Mouse (Mus musculus) embryonic stem cell, embryonic (primary cell): ENCODE measurements around the gene A830005F24Rik.

Experiments used
- CTCF ChIA-PET, 4 experiments: fragments of 300-600 bp in 2 of 4; fragments of 350-600 bp in 2 of 4; sonication (Branson Sonifier 250); formaldehyde crosslinking; loops; one replicate each; lab custom pipeline; 2022; ENCODE audit warnings: inconsistent platforms in 2 of 4; lab: Charles Lee
- POLR2A ChIA-PET, 4 experiments: fragments of 300-600 bp in 2 of 4; fragments of 350-600 bp in 2 of 4; sonication (Branson Sonifier 250); formaldehyde crosslinking; loops; one replicate each; lab custom pipeline; 2022; ENCODE audit warnings: antibody characterized with exemption in 4 of 4, inconsistent platforms in 1 of 4; lab: Charles Lee

A830005F24Rik gene

GRCm38 (mm10) chr13:48513003-48513929, at the start of gene A830005F24Rik, which contains the start of gene Zfp169:
A830005F24Rik (plus strand) TSS chr13:48513570.
Zfp169 (minus strand) TSS chr13:48513451.
- ChIA-PET POLR2A (interaction anchor here in 3 of 4 experiments (0.6 to 2.1 kb wide), 25 partner anchors 8 to 825 kb away, joined by 3 to 16 read pairs (median 4); partner anchors contain the start of genes Id4 (in 1 of the 3) and Ptpdc1 (in 1 of the 3)), CTCF (interaction anchor here in 3 of 4 experiments (0.5 to 2.8 kb wide), 5 partner anchors 9 to 140 kb away, joined by 3 to 11 read pairs (median 3); no protein-coding TSS in a partner anchor)

- ChIA-PET CTCF (interaction anchor here (0.5 to 1.6 kb wide), 16 partner anchors 33 to 1013 kb away, joined by 3 to 9 read pairs (median 4); no protein-coding TSS in a partner anchor), POLR2A (interaction anchor here in 1 of 4 experiments (0.7 kb wide), 1 partner anchor 919 kb away, joined by 6 read pairs; no protein-coding TSS in a partner anchor)
Measured at GRCm38 (mm10) chr13:48464170-48464569, 49.2 kb upstream of the A830005F24Rik start.

- ChIA-PET CTCF (interaction anchor here in 3 of 4 experiments (0.6 to 1.6 kb wide), 5 partner anchors 31 to 826 kb away, joined by 3 to 5 read pairs (median 4); no protein-coding TSS in a partner anchor), POLR2A (interaction anchor here in 1 of 4 experiments (0.5 kb wide), 1 partner anchor 56 kb away, joined by 5 read pairs; no protein-coding TSS in a partner anchor)
Measured at GRCm38 (mm10) chr13:48466186-48466585, 47.2 kb upstream of the A830005F24Rik start.

GRCm38 (mm10) chr13:48468656-48469180, 44.7 kb upstream of the A830005F24Rik start:
- POLR2A ChIA-PET, result no interaction called here
- CTCF ChIA-PET, result interaction anchor here in 1 of 4 experiments (0.8 kb wide), 1 partner anchor 826 kb away, joined by 5 read pairs; no protein-coding TSS in a partner anchor

GRCm38 (mm10) chr13:48483606-48484005, 29.8 kb upstream of the A830005F24Rik start:
- ChIA-PET CTCF (no interaction called here), POLR2A (no interaction called here)

- POLR2A ChIA-PET, result interaction anchor here in 3 of 4 experiments (0.6 to 2.0 kb wide), 7 partner anchors 22 to 625 kb away, joined by 3 to 10 read pairs (median 3); partner anchors contain the start of genes A830005F24Rik (in 1 of the 3) and Zfp169 (in 1 of the 3)
- CTCF ChIA-PET, result interaction anchor here in 1 of 4 experiments (0.6 kb wide), 2 partner anchors 230 to 1355 kb away, joined by 3 to 5 read pairs; partner anchors contain the start of gene Id4
Measured at GRCm38 (mm10) chr13:48490396-48491182, 22.8 kb upstream of the A830005F24Rik start.

GRCm38 (mm10) chr13:48493183-48493582, 20.2 kb upstream of the A830005F24Rik start:
- ChIA-PET CTCF (no interaction called here), POLR2A (interaction anchor here in 2 of 4 experiments (0.6 to 1.4 kb wide), 4 partner anchors 19 to 260 kb away, joined by 3 to 5 read pairs (median 4); no protein-coding TSS in a partner anchor)

- ChIA-PET CTCF (interaction anchor here (0.5 to 1.7 kb wide), 17 partner anchors 11 to 1687 kb away, joined by 3 to 12 read pairs (median 4); partner anchors contain the start of genes A830005F24Rik (in 1 of the 4) and Zfp169 (in 1 of the 4)), POLR2A (interaction anchor here in 3 of 4 experiments (0.7 to 2.1 kb wide), 6 partner anchors 8 to 581 kb away, joined by 3 to 8 read pairs (median 3); partner anchors contain the start of genes A830005F24Rik (in 1 of the 3) and Zfp169 (in 1 of the 3))
Measured at GRCm38 (mm10) chr13:48497693-48498221, 15.6 kb upstream of the A830005F24Rik start.

GRCm38 (mm10) chr13:48498676-48499075, 14.7 kb upstream of the A830005F24Rik start:
- ChIA-PET CTCF (interaction anchor here in 3 of 4 experiments (0.5 to 1.7 kb wide), 10 partner anchors 12 to 1150 kb away, joined by 3 to 12 read pairs (median 5); partner anchors contain the start of genes A830005F24Rik (in 1 of the 3) and Zfp169 (in 1 of the 3)), POLR2A (interaction anchor here in 2 of 4 experiments (0.6 to 2.1 kb wide), 3 partner anchors 14 to 29 kb away, joined by 3 to 8 read pairs (median 4); partner anchors contain the start of genes A830005F24Rik (in 1 of the 2) and Zfp169 (in 1 of the 2))

GRCm38 (mm10) chr13:48502422-48502821, 10.9 kb upstream of the A830005F24Rik start:
- CTCF ChIA-PET, result no interaction called here
- POLR2A ChIA-PET, result interaction anchor here in 1 of 4 experiments (1.2 kb wide), 1 partner anchor 10 kb away, joined by 4 read pairs; no protein-coding TSS in a partner anchor

- ChIA-PET CTCF (interaction anchor here in 1 of 4 experiments (0.5 kb wide), 1 partner anchor 65 kb away, joined by 3 read pairs; no protein-coding TSS in a partner anchor), POLR2A (no interaction called here)
Measured at GRCm38 (mm10) chr13:48508661-48509060, 4.7 kb upstream of the A830005F24Rik start.

- POLR2A ChIA-PET, result interaction anchor here in 1 of 4 experiments (0.7 kb wide), 1 partner anchor 87 kb away, joined by 3 read pairs; no protein-coding TSS in a partner anchor
- CTCF ChIA-PET, result no interaction called here
Measured at GRCm38 (mm10) chr13:48515861-48516260, 2.5 kb downstream of the A830005F24Rik start.

- CTCF ChIA-PET, result interaction anchor here in 2 of 4 experiments (0.6 kb wide), 2 partner anchors 129 to 599 kb away, joined by 3 read pairs; no protein-coding TSS in a partner anchor
Measured at GRCm38 (mm10) chr13:48519122-48519521, 5.8 kb downstream of the A830005F24Rik start.

GRCm38 (mm10) chr13:48525745-48526144, 12.4 kb downstream of the A830005F24Rik start:
- ChIA-PET POLR2A (interaction anchor here in 2 of 4 experiments (1.0 to 1.9 kb wide), 7 partner anchors 13 to 110 kb away, joined by 3 to 8 read pairs (median 4); partner anchors contain the start of genes A830005F24Rik (in 1 of the 2) and Zfp169 (in 1 of the 2)), CTCF (no interaction called here)

More at GRCm38 (mm10) chr13:48519122-48519521, 5.8 kb downstream of the A830005F24Rik start:
- POLR2A ChIA-PET, result interaction anchor here in 1 of 4 experiments (1.0 kb wide), 1 partner anchor 9 kb away, joined by 3 read pairs; no protein-coding TSS in a partner anchor

- ChIA-PET POLR2A (interaction anchor here (0.6 to 21.7 kb wide), 35 partner anchors 9 to 655 kb away, joined by 3 to 370 read pairs (median 4); partner anchors contain the start of genes A830005F24Rik (in 2 of the 4), Ptpdc1 (in 2 of the 4) and Zfp169 (in 2 of the 4)), CTCF (interaction anchor here (0.6 to 3.4 kb wide), 21 partner anchors 9 to 629 kb away, joined by 3 to 31 read pairs (median 3); partner anchors contain the start of genes A830005F24Rik (in 1 of the 4) and Zfp169 (in 1 of the 4))
Measured at GRCm38 (mm10) chr13:48528123-48528871, 14.9 kb downstream of the A830005F24Rik start.
